Comparison of ENCODE assay signal across 11 mouse cellular contexts in the genomic region with DNA sequence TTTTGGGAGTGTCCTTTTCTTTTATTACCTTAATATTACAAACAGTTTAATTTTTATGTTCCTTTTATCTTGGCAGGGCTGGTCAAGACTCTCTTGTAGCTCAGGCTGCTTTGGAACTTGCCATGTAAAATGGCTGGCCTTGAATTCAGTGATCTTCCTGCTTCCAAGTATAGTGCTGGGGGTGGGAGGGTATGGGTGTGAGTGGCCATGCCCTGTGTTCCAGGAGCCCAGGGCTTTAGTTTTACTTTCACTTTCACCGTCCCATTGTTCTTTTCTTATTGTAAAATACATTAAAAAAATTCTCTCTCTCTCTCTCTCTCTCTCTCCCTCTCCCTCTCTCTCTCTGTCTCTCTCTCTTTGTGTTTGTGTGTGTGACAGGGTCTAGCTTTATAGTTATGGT. TPM values are rescaled to one million over a fixed set of nuclear protein-coding genes. Genes with fewer than 3 reads are reported as not detected.
DNase-seq lines count a peak whose midpoint lies in the region; ATAC-seq lines count a peak whose summit lies in the region.
"Had no signal": no experiment of that assay in that cellular context is flagged by ENCODE, and none has a peak within 500 bp of the region (broad histone marks: within the 10 kb centered on the region; RNA-seq: fewer than 3 reads in every experiment).

No protein-coding gene starts in this region.

- no peak for ATAC-seq in liver, embryonic 13.5 days (ENCODE audit: low read depth)

- peak; percentile 24 for DNase-seq in heart, adult 8-10 months (ENCODE audit: low spot score)
- no peak for DNase-seq in heart, embryonic 10.5 days (ENCODE audit: low spot score)
- DNase-seq in 416B (ENCODE audit: low read depth) (peak; percentile 78), MEL-GATA-1-ER (ENCODE audit: extremely low read depth, low read depth) (peak; percentile 33)
- DNase-seq in liver, embryonic 13.5 days, result no peak
- no peak for DNase-seq in right cerebral cortex, postnatal 10 days (ENCODE audit: low spot score in 2 of 2)
- DNase-seq in kidney, postnatal 4 days, result no peak
- no peak for DNase-seq in layer of hippocampus, adult 11-12 months (ENCODE audit: low spot score)
- DNase-seq: cerebellum, postnatal 10 days; thymus, adult 18-20 months had no signal

- H3K4me2 ChIP-seq in liver, embryonic 13.5 days, result peak overlapping the region; percentile 29

- H3K9ac ChIP-seq in liver, embryonic 13.5 days, result no peak overlapping the region

- no peaks in the 10 kb centered on the region for H3K36me3 ChIP-seq in heart, embryonic 10.5 days
- H3K36me3 ChIP-seq in liver, embryonic 13.5 days, result 0 out of 2 replicates have a peak, but pooled peaks cover 4% of the 10 kb centered on the region

- H3K27me3 ChIP-seq in heart, embryonic 10.5 days (ENCODE audit: insufficient read depth, poor library complexity, severe bottlenecking), result no peaks in the 10 kb centered on the region
- no peaks in the 10 kb centered on the region for H3K27me3 ChIP-seq in liver, embryonic 13.5 days

- peaks cover 10% of the 10 kb centered on the region; the same call in 1 of the 2 replicates for H3K4me1 ChIP-seq in heart, embryonic 10.5 days
- H3K4me1 ChIP-seq in liver, embryonic 13.5 days (replicated peaks), result peaks cover 10% of the 10 kb centered on the region; the same call in 1 of the 2 replicates

- no peaks in the 10 kb centered on the region for H3K9me3 ChIP-seq in heart, embryonic 10.5 days
- H3K9me3 ChIP-seq in liver, embryonic 13.5 days (replicated peaks), result no peaks in the 10 kb centered on the region

- H3K27ac ChIP-seq in heart, embryonic 10.5 days, result no peak overlapping the region
- no peak overlapping the region for H3K27ac ChIP-seq in liver, embryonic 13.5 days
- H3K27ac ChIP-seq: macrophage had no signal

- 84% methylated on average over 1 of the region's 1 CpGs for WGBS in heart, embryonic 10.5 days
- 61% methylated on average over 1 of the region's 1 CpGs for WGBS in liver, embryonic 13.5 days (ENCODE audit: insufficient replicate concordance)

- no peak overlapping the region for H3K4me3 ChIP-seq in heart, embryonic 10.5 days
- no peak overlapping the region for H3K4me3 ChIP-seq in liver, embryonic 13.5 days (replicated peaks)

RNA-seq across cellular contexts. Expression of a gene that starts 37.1 kb away (rescaled TPM):
- total RNA-seq in heart, adult 8-10 months (2022), result 10 to 100 TPM; 21.5 to 32.5 (median 27.8) TPM
- 47.9 and 59.6 TPM in 2 replicates for polyA plus RNA-seq in heart, embryonic 10.5 days (2016; fragmentation: Nextera tagmentation; extraction: Ambion mirVana)
- 29.7 and 36.5 TPM in 2 replicates for polyA plus RNA-seq in liver, embryonic 13.5 days (2015; fragmentation: Nextera tagmentation; extraction: Ambion mirVana)

RNA-seq across cellular contexts. Expression of a gene that starts 37.1 kb away (rescaled TPM):
- total RNA-seq in heart, adult 8-10 months (2022), result 10 to 100 TPM; 22.8 to 25.7 (median 24.0) TPM
- polyA plus RNA-seq in heart, embryonic 10.5 days (2016; fragmentation: Nextera tagmentation; extraction: Ambion mirVana), result 37.7 and 41.0 TPM in 2 replicates
- polyA plus RNA-seq in liver, embryonic 13.5 days (2015; fragmentation: Nextera tagmentation; extraction: Ambion mirVana), result 25.5 and 27.6 TPM in 2 replicates

RNA-seq across cellular contexts. Expression of a gene that starts 56.2 kb away (rescaled TPM):
- 1 to 10 TPM; 2.9 to 4.0 (median 3.2) TPM for total RNA-seq in heart, adult 8-10 months (2022)
- polyA plus RNA-seq in heart, embryonic 10.5 days (2016; fragmentation: Nextera tagmentation; extraction: Ambion mirVana), result 7.1 and 8.5 TPM in 2 replicates
- 0.94 and 1.0 TPM in 2 replicates for polyA plus RNA-seq in liver, embryonic 13.5 days (2015; fragmentation: Nextera tagmentation; extraction: Ambion mirVana)

Comparison
In these comparisons a context has a peak if more than half of its experiments do, and no peak if none do; other contexts are left out.
1. DNase-seq: peak in heart, adult 8-10 months (single experiment), 416B (single experiment) and MEL-GATA-1-ER (single experiment); none in heart, embryonic 10.5 days (single experiment), liver, embryonic 13.5 days (single experiment), right cerebral cortex, postnatal 10 days (0 of 2), kidney, postnatal 4 days (0 of 2) and layer of hippocampus, adult 11-12 months (single experiment).